In the genomic region with DNA sequence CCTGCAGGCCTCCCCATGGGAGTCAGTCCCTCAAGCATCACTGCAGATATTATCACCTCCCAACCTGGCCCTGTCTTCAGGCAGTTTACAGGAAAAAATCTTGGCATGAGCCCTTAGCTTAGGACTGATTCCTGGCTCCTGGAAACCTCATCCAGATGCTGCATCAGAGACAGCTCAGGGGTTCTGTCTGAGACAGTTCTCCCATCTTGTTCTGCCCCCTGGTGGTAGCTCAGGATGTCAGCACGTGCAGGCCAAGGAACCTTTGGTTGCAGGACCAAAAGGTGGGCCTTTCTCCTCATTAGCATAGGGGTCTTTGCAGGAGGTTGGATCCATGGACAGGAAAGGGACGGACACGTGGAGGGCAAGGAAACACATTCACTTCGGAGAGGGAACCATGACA, we compare ENCODE assay signal across 14 mouse cellular contexts. TPM values are rescaled to one million over a fixed set of nuclear protein-coding genes. Genes with fewer than 3 reads are reported as not detected.
A peak's percentile ranks its signal among the peaks of the same experiment; 100 is the strongest.
DNase-seq lines count a peak whose midpoint lies in the region; TF ChIP-seq lines count a peak whose summit lies in the region.
"Not testable (repeated sequence)": the region's sequence is repeated elsewhere in the genome, so short reads cannot be mapped to it uniquely, and the experiment has no call there.
"Had no signal": no experiment of that assay in that cellular context is flagged by ENCODE, and none has a peak within 500 bp of the region (broad histone marks: within the 10 kb centered on the region; RNA-seq: fewer than 3 reads in every experiment).

No protein-coding gene starts in this region.

- 19% methylated on average over 4 of the region's 4 CpGs for WGBS in embryonic facial prominence, embryonic 10.5 days
- WGBS in heart, adult 2 months = 30% methylated on average over 4 of the region's 4 CpGs
- 18% methylated on average over 4 of the region's 4 CpGs for whole genome bisulfite sequencing in kidney, adult 2 months
- 24% methylated on average over 4 of the region's 4 CpGs for WGBS in midbrain, embryonic 10.5 days

- H3K79me2 ChIP-seq in heart, adult 2 months (replicated peaks; ENCODE audit: control insufficient read depth, insufficient read depth, low read length) = not testable (repeated sequence)

- not testable (repeated sequence) for H3K9me3 ChIP-seq in embryonic facial prominence, embryonic 10.5 days; midbrain, embryonic 10.5 days (replicated peaks)

- TF ChIP-seq POLR2A in heart, adult 2 months (IDR thresholded peaks at IDR 0.05; ENCODE audit: insufficient read depth, low read depth, low read length); kidney, adult 2 months (IDR thresholded peaks at IDR 0.05; ENCODE audit: low read depth, low read length): not testable (repeated sequence)

- H3K36me3 ChIP-seq in embryonic facial prominence, embryonic 10.5 days (replicated peaks); heart, adult 2 months (ENCODE audit: control insufficient read depth, insufficient read depth, low read length); kidney, adult 2 months (ENCODE audit: control insufficient read depth, insufficient read depth, low read length); midbrain, embryonic 10.5 days: not testable (repeated sequence)

- not testable (repeated sequence) for H3K27ac ChIP-seq in embryonic facial prominence, embryonic 10.5 days (replicated peaks); heart, adult 2 months; kidney, adult 2 months (ENCODE audit: insufficient read depth, low read depth, low read length); midbrain, embryonic 10.5 days (replicated peaks)

- peak; percentile 51 for TF ChIP-seq CTCF in heart, adult 2 months (IDR thresholded peaks at IDR 0.05)
- not testable (repeated sequence) for TF ChIP-seq CTCF in kidney, adult 2 months (conservative IDR thresholded peaks at IDR 0.05; ENCODE audit: insufficient read depth, insufficient read length, low read depth, low read length)

- not testable (repeated sequence) for H3K4me1 ChIP-seq in embryonic facial prominence, embryonic 10.5 days; heart, adult 2 months (ENCODE audit: control insufficient read depth, insufficient read depth, low read length); kidney, adult 2 months (ENCODE audit: control insufficient read depth, insufficient read depth, low read length); midbrain, embryonic 10.5 days

- DNase-seq in A20 (ENCODE audit: low read depth, low spot score) = peak; percentile 8
- DNase-seq in cerebellum, adult 11-12 months = peak; percentile 6
- DNase-seq in embryonic facial prominence, embryonic 10.5 days (ENCODE audit: low spot score) = peak; percentile 51
- DNase-seq in heart, adult 2 months = not testable (repeated sequence)
- DNase-seq in kidney, adult 2 months = peak; percentile 11
- DNase-seq in left cerebral cortex, postnatal 36 days (ENCODE audit: low spot score in 2 of 2) = peak; percentile 11 to 13
- DNase-seq in midbrain, embryonic 10.5 days (ENCODE audit: low spot score) = peak; percentile 18
- DNase-seq in right cerebral cortex, postnatal 14 days = peak; percentile 12

- peaks cover 44% of the 10 kb centered on the region for H3K27me3 ChIP-seq in embryonic facial prominence, embryonic 10.5 days (replicated peaks; ENCODE audit: low read depth, poor library complexity, severe bottlenecking)
- H3K27me3 ChIP-seq in heart, adult 2 months (ENCODE audit: control insufficient read depth, insufficient read depth, low read length); kidney, adult 2 months (replicated peaks; ENCODE audit: control insufficient read depth, insufficient read depth, low read length): not testable (repeated sequence)
- peaks cover 41% of the 10 kb centered on the region for H3K27me3 ChIP-seq in midbrain, embryonic 10.5 days (ENCODE audit: low read depth, poor library complexity, severe bottlenecking)

- not testable (repeated sequence) for H3K9ac ChIP-seq in heart, adult 2 months (ENCODE audit: low read depth, low read length)

- intact Hi-C loops in heart, adult 2 months (cut with DNase I); left cerebral cortex, postnatal 36 days (cut with DNase I): not testable (repeated sequence)

- H3K4me3 ChIP-seq in embryonic facial prominence, embryonic 10.5 days; heart, adult 2 months; kidney, adult 2 months (ENCODE audit: insufficient read depth, low read depth, low read length); midbrain, embryonic 10.5 days: not testable (repeated sequence)

- TF ChIP-seq EP300 in heart, adult 2 months (IDR thresholded peaks at IDR 0.05; ENCODE audit: insufficient read depth, low read depth, low read length) = not testable (repeated sequence)

RNA-seq across cellular contexts. Expression of a gene that starts 1.5 kb away (rescaled TPM):
- not detected in 2 replicates for polyA plus RNA-seq in embryonic facial prominence, embryonic 10.5 days (2016; fragmentation: Nextera tagmentation; extraction: Ambion mirVana)
- total RNA-seq in heart, adult 2 months (2021) = not detected
- not detected in 2 replicates for polyA plus RNA-seq in heart, adult 2 months (2012; rRNA removed)
- polyA plus RNA-seq in kidney, adult 2 months (2012; rRNA removed) = 0.80 TPM in 1 of 2 replicates, not detected in the other
- not detected for total RNA-seq in left cerebral cortex, postnatal 36 days (2021)
- not detected in 2 replicates for polyA plus RNA-seq in midbrain, embryonic 10.5 days (2016; fragmentation: Nextera tagmentation; extraction: Ambion mirVana)
- total RNA-seq: monocyte, adult 5-6 weeks had no signal
- polyA plus RNA-seq: C2C12; hindbrain, embryonic 12.5 days; liver, embryonic 15.5 days; stomach, embryonic 15.5 days had no signal

RNA-seq across cellular contexts. Expression of a gene that starts 18.0 kb away (rescaled TPM):
- polyA plus RNA-seq in embryonic facial prominence, embryonic 10.5 days (2016; fragmentation: Nextera tagmentation; extraction: Ambion mirVana) = not detected in 2 replicates
- total RNA-seq in heart, adult 2 months (2021) = not detected
- polyA plus RNA-seq in heart, adult 2 months (2012; rRNA removed) = not detected in 2 replicates
- not detected in 2 replicates for polyA plus RNA-seq in kidney, adult 2 months (2012; rRNA removed)
- total RNA-seq in left cerebral cortex, postnatal 36 days (2021) = not detected
- polyA plus RNA-seq in midbrain, embryonic 10.5 days (2016; fragmentation: Nextera tagmentation; extraction: Ambion mirVana) = not detected in 2 replicates
- total RNA-seq: monocyte, adult 5-6 weeks had no signal
- polyA plus RNA-seq: C2C12; gonadal fat pad, adult 2 months; hindbrain, embryonic 12.5 days; liver, embryonic 15.5 days; stomach, embryonic 15.5 days had no signal

RNA-seq across cellular contexts. Expression of a gene that starts 18.2 kb away (rescaled TPM):
- polyA plus RNA-seq in embryonic facial prominence, embryonic 10.5 days (2016; fragmentation: Nextera tagmentation; extraction: Ambion mirVana) = 0.39 and 0.43 TPM in 2 replicates
- under 1 TPM in 1 of 2 experiments, not detected in 1; 0.21 TPM for total RNA-seq in heart, adult 2 months (2021)
- polyA plus RNA-seq in heart, adult 2 months (2012; rRNA removed) = 0.20 and 0.25 TPM in 2 replicates
- 0.41 and 0.48 TPM in 2 replicates for polyA plus RNA-seq in kidney, adult 2 months (2012; rRNA removed)
- total RNA-seq in left cerebral cortex, postnatal 36 days (2021) = 1 to 10 TPM; 5.5 to 7.0 TPM
- 0.12 and 0.55 TPM in 2 replicates for polyA plus RNA-seq in midbrain, embryonic 10.5 days (2016; fragmentation: Nextera tagmentation; extraction: Ambion mirVana)
- total RNA-seq: monocyte, adult 5-6 weeks had no signal
- polyA plus RNA-seq: C2C12; liver, embryonic 15.5 days had no signal

RNA-seq across cellular contexts. Expression of a gene that starts 58.9 kb away (rescaled TPM):
- polyA plus RNA-seq in embryonic facial prominence, embryonic 10.5 days (2016; fragmentation: Nextera tagmentation; extraction: Ambion mirVana) = not detected in 2 replicates
- total RNA-seq in heart, adult 2 months (2021) = not detected
- not detected in 2 replicates for polyA plus RNA-seq in heart, adult 2 months (2012; rRNA removed)
- polyA plus RNA-seq in kidney, adult 2 months (2012; rRNA removed) = 0.14 TPM in 1 of 2 replicates, not detected in the other
- not detected for total RNA-seq in left cerebral cortex, postnatal 36 days (2021)
- not detected in 2 replicates for polyA plus RNA-seq in midbrain, embryonic 10.5 days (2016; fragmentation: Nextera tagmentation; extraction: Ambion mirVana)
- total RNA-seq: monocyte, adult 5-6 weeks had no signal
- polyA plus RNA-seq: C2C12; hindbrain, embryonic 12.5 days; liver, embryonic 15.5 days; stomach, embryonic 15.5 days had no signal
